Mouse (Mus musculus) limb, embryonic 14.5 days (tissue): ENCODE measurements at regions not wholly inside any gene's neighbourhood (a gene's known extent, or its start where the extent isn't known, plus 50 kb on each side); places are given as distances from the start of the nearest gene placed in this dataset.
A peak's percentile ranks its signal among the peaks of the same experiment; 100 is the strongest.

Experiments
- ATAC-seq: fragments of 200-750 bp; cut with Nextera tagmentation; 2 replicates; pipeline ENCODE4 v1.8.0; 2017; ENCODE audit warnings: low read depth, moderate number of reproducible peaks, moderate TSS enrichment; ENCODE audit not compliant: low FRiP score
- DNase-seq: peaks from one replicate; pipeline ENCODE4 v3.0.0-alpha.2; 2015; ENCODE audit warnings: low spot score
- H3K27ac ChIP-seq: fragments of 300-500 bp; sonication (generic); replicated peaks from 2 replicates; pipeline ENCODE4 v1.5.1; 2014; ENCODE audit warnings: low read depth, mild to moderate bottlenecking, low read length, moderate library complexity, mixed read lengths
- H3K27me3 ChIP-seq: fragments of 300-500 bp; sonication (generic); 2 replicates; pipeline ENCODE4 v1.6.1; 2014; ENCODE audit warnings: low read length, mixed read lengths; ENCODE audit not compliant: control insufficient read depth, insufficient read depth
- H3K36me3 ChIP-seq: fragments of 300-500 bp; sonication (generic); 2 replicates; pipeline ENCODE4 v1.6.1; 2014; ENCODE audit warnings: mild to moderate bottlenecking, low read length, moderate library complexity, mixed read lengths; ENCODE audit not compliant: control insufficient read depth, insufficient read depth
- H3K4me1 ChIP-seq: fragments of 300-500 bp; sonication (generic); 2 replicates; pipeline ENCODE4 v1.6.1; 2014; ENCODE audit warnings: antibody characterized with exemption, low read length, mixed read lengths; ENCODE audit not compliant: control insufficient read depth, insufficient read depth
- H3K4me2 ChIP-seq: fragments of 300-500 bp; sonication (generic); replicated peaks from 2 replicates; pipeline ENCODE4 v1.6.1; 2014; ENCODE audit warnings: low read depth, mild to moderate bottlenecking, low read length, moderate library complexity; ENCODE audit not compliant: severe bottlenecking
- H3K4me3 ChIP-seq: fragments of 300-500 bp; sonication (generic); replicated peaks from 2 replicates; pipeline ENCODE4 v1.5.1; 2014; ENCODE audit warnings: low read length
- H3K9ac ChIP-seq: fragments of 300-500 bp; sonication (generic); 2 replicates; pipeline ENCODE4 v1.6.1; 2014; ENCODE audit warnings: mild to moderate bottlenecking, low read depth, low read length, moderate library complexity; ENCODE audit not compliant: severe bottlenecking
- H3K9me3 ChIP-seq: fragments of 300-500 bp; sonication (generic); 2 replicates; pipeline ENCODE4 v1.6.1; 2016; ENCODE audit warnings: low read length; ENCODE audit not compliant: control insufficient read depth
- POLR2A ChIP-seq: fragments of 200-500 bp; IDR thresholded peaks from 2 replicates; pipeline ENCODE4 v1.8.0; 2012; ENCODE audit warnings: inconsistent platforms, mild to moderate bottlenecking, moderate library complexity, borderline replicate concordance; ENCODE audit not compliant: insufficient read depth, insufficient read length; ENCODE audit errors: extremely low read depth
- WGBS: fragments of 180-500 bp; shearing (Covaris S2); extraction: QIAGEN DNeasy Blood & Tissue Kit; methylation state at CpG from one replicate; pipeline ENCODE4 v1.1.7; 2014; 5-methylcytosine and 5-hydroxymethylcytosine counted together

DNA sequence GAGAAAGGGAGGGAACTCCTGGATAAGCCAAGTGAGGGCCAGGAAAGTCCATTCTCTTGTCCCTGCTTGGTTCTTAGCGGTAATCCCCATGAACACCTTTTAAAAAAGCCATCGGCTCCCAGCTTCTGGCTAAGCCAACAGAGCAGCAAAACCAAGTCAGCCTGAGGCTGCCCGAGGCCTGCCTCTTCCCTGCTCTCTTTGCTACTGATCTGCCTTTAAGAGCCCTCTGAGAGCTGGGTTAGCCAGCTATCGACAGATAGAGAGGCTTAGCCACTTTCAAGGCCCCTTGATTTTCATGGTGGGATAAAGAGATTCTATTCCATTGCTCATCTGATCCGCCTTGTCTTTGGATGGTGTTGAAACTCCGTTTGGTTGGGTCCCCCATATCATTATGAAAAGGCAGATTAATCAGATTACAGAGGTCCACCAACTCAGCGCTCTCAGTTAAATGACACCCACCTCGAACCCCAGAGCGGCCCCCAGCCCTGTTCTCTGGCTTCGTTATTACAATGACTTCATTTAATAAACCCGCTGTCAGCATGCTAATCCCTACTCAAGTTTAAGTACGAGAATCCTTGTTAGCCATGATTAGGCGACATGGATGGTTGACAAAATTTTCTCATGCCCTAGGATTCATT lies 66.1 kb downstream of the Slc4a3 start:
- H3K4me3 ChIP-seq: no peak overlapping the region
- ATAC-seq: no peak
- H3K9me3 ChIP-seq: no peaks in the 10 kb centered on the region
- H3K9ac ChIP-seq: no peak overlapping the region
- H3K27me3 ChIP-seq: no peaks in the 10 kb centered on the region
- H3K27ac ChIP-seq: no peak overlapping the region
- no peak for DNase-seq
- TF ChIP-seq POLR2A: no peak
- no peaks in the 10 kb centered on the region for H3K36me3 ChIP-seq
- H3K4me1 ChIP-seq: peaks cover 27% of the 10 kb centered on the region
- no peak overlapping the region for H3K4me2 ChIP-seq
- WGBS: 76% methylated on average over 13 of the region's 13 CpGs

DNA sequence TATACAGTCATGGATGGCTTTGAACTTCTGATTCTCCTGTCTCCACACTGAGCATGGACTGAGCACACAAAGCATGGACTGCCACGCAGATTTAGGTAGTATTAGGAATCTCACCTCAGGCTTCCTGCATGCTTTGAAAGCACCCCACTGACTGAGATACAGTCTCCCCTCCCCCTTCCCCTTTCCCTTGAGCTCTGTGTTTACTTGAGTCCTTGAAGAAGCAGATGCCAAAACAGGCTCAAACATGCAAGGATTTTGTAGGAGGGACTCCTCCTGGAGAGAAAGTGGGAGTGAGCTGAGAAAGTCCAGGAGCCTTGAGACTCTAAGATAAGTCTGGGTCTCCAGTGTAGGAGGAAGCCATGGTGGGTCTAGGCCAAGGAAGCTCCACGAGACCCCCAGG lies 67.1 kb downstream of the Slc4a3 start:
- H3K4me3 ChIP-seq: no peak overlapping the region
- H3K27ac ChIP-seq: no peak overlapping the region
- H3K36me3 ChIP-seq: no peaks in the 10 kb centered on the region
- H3K9me3 ChIP-seq: no peaks in the 10 kb centered on the region
- H3K4me2 ChIP-seq: no peak overlapping the region
- ATAC-seq: no peak
- no peak for DNase-seq
- peaks cover 27% of the 10 kb centered on the region for H3K4me1 ChIP-seq
- 56% methylated on average over 2 of the region's 2 CpGs for WGBS
- no peak overlapping the region for H3K9ac ChIP-seq
- no peak for TF ChIP-seq POLR2A
- no peaks in the 10 kb centered on the region for H3K27me3 ChIP-seq

DNA sequence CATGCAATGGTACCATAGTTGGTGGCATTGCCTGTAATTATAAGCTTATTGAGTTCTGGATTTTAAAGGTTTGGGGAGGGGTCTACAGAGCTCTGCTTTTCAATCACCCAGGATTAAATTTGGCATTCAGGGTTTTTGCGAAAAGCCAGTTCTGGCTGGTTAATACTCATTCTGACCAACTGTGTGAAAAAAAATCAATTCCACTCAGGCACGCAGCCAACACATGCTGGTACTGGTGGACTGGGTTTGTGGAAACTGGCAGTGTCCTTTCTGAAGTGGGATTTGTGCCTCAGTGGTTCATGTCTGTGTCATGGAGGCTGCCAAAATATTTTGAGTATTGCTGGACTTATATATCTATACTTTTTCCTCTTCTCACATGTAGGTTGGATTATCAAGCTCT lies 70.9 kb downstream of the Slc4a3 start:
- Histone ChIP-seq H3K27ac (no peak overlapping the region), H3K4me1 (peaks cover 10% of the 10 kb centered on the region), H3K9ac (no peak overlapping the region), H3K4me2 (no peak overlapping the region), H3K27me3 (no peaks in the 10 kb centered on the region), H3K4me3 (no peak overlapping the region), H3K36me3 (no peaks in the 10 kb centered on the region), H3K9me3 (no peaks in the 10 kb centered on the region)
- ATAC-seq: no peak
- no peak for TF ChIP-seq POLR2A
- 67% methylated on average over 2 of the region's 2 CpGs for WGBS
- no peak for DNase-seq

DNA sequence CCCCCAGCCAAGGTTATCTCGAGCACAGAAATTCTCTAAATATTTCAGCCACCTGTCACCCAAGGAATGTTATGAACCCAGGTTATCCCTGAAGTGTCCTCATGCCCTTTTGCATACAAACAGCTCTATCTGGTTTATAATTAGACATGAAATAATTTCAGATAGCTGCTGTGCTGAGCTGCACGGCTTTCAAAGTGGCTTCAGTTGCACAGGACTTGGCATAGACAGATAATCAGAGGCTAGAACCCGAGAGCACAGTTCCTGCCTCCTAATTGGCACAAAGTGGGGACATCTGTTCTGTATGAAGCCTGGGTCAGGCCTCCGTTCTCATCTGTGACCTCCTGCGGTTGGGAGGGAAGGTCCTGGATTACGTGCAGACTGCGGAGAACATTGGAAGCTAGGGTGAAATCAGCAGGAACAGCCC lies 72.3 kb downstream of the Slc4a3 start:
- Histone ChIP-seq H3K4me2 (no peak overlapping the region), H3K9ac (no peak overlapping the region), H3K36me3 (no peaks in the 10 kb centered on the region), H3K4me1 (peaks cover 10% of the 10 kb centered on the region), H3K27me3 (no peaks in the 10 kb centered on the region), H3K27ac (no peak overlapping the region), H3K9me3 (no peaks in the 10 kb centered on the region), H3K4me3 (no peak overlapping the region)
- ATAC-seq (peak; percentile 47; the same call in 1 of the 2 replicates), DNase-seq (no peak)
- no peak for TF ChIP-seq POLR2A
- 33% methylated on average over 7 of the region's 7 CpGs for WGBS

DNA sequence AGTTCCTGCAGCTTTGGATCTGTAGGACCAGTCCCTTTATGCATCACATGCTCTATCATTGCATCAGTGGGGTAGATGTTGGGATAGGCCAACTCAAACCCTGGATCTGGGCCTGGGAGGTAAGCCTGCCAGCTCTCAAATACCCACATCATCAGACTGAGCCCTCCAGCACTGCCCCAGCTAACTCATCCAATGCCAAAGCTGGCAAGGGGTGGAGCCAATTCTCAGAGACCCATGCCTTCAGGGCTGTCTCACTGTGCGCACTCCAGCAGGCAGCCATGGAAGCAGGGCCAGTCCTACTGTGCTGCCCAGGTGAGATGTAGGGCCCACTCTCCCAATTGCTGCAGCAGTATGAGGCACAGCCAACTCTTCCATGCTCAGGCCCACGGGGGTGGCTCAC lies 84.2 kb downstream of the Slc4a3 start:
- Histone ChIP-seq H3K27ac (no peak overlapping the region), H3K4me2 (no peak overlapping the region), H3K4me3 (no peak overlapping the region), H3K27me3 (no peaks in the 10 kb centered on the region), H3K36me3 (no peaks in the 10 kb centered on the region), H3K4me1 (no peaks in the 10 kb centered on the region), H3K9me3 (no peaks in the 10 kb centered on the region), H3K9ac (no peak overlapping the region)
- DNase-seq (no peak), ATAC-seq (no peak)
- 90% methylated on average over 2 of the region's 2 CpGs for WGBS
- no peak for TF ChIP-seq POLR2A
